Mouse (Mus musculus) hindbrain, postnatal 0 days (tissue): ENCODE results near the gene Mfsd11. TPM values are rescaled to one million over a fixed set of nuclear protein-coding genes. Genes with fewer than 3 reads are reported as not detected.

Source experiments
- ATAC-seq: fragments of 200-750 bp; cut with Nextera tagmentation; 2 replicates; pipeline ENCODE4 v1.8.0; 2017; ENCODE audit warnings: mild to moderate bottlenecking, moderate TSS enrichment, moderate library complexity
- DNase-seq: peaks from one replicate; pipeline ENCODE4 v3.0.0-alpha.2; 2015; ENCODE audit warnings: low spot score
- H3K27ac ChIP-seq: fragments of 300-500 bp; sonication (generic); 2 replicates; pipeline ENCODE4 v1.5.1; 2014; ENCODE audit warnings: mild to moderate bottlenecking
- H3K27me3 ChIP-seq: fragments of 300-500 bp; sonication (generic); 2 replicates; pipeline ENCODE4 v1.6.1; 2014; ENCODE audit warnings: low read length, mixed read lengths; ENCODE audit not compliant: insufficient read depth
- H3K36me3 ChIP-seq: fragments of 300-500 bp; sonication (generic); 2 replicates; pipeline ENCODE4 v1.6.1; 2014; ENCODE audit warnings: low read length, mixed read lengths; ENCODE audit not compliant: insufficient read depth
- H3K4me1 ChIP-seq: fragments of 300-500 bp; sonication (generic); 2 replicates; pipeline ENCODE4 v1.6.1; 2014; ENCODE audit warnings: antibody characterized with exemption, low read length, mixed read lengths; ENCODE audit not compliant: insufficient read depth
- H3K4me2 ChIP-seq: fragments of 300-500 bp; sonication (generic); 2 replicates; pipeline ENCODE4 v1.6.1; 2014; ENCODE audit warnings: low read depth, mild to moderate bottlenecking, low read length, moderate library complexity, mixed read lengths
- H3K4me3 ChIP-seq: fragments of 300-500 bp; sonication (generic); 2 replicates; pipeline ENCODE4 v1.5.1; 2014; ENCODE audit warnings: low read length
- H3K9ac ChIP-seq: fragments of 300-500 bp; sonication (generic); replicated peaks from 2 replicates; pipeline ENCODE4 v1.6.1; 2014; ENCODE audit warnings: mild to moderate bottlenecking, low read length, moderate library complexity, mixed read lengths
- H3K9me3 ChIP-seq: fragments of 300-500 bp; sonication (generic); 2 replicates; pipeline ENCODE4 v1.6.1; 2016; ENCODE audit warnings: low read length, mixed read lengths
- CTCF ChIP-seq: IDR thresholded peaks from 2 replicates; pipeline ENCODE4 v1.5.1; 2016; ENCODE audit warnings: antibody characterized with exemption, control low read depth, low read depth
- WGBS: fragments of 180-500 bp; shearing (Covaris S2); extraction: QIAGEN DNeasy Blood & Tissue Kit; methylation state at CpG from one replicate; pipeline ENCODE4 v1.1.7; 2014; 5-methylcytosine and 5-hydroxymethylcytosine counted together
- polyA plus RNA-seq: library from polyadenylated mRNA; unstranded; fragments of >200 nt; fragmentation: Nextera tagmentation; extraction: Ambion mirVana; gene quantifications from 2 replicates; pipeline ENCODE4 v1.2.1, GENCODE M21; 2015
- total RNA-seq: library from RNA; depleted of rRNA; stranded (reverse); fragments of >200 nt; gene quantifications from 2 replicates; pipeline ENCODE4 v1.2.3, GENCODE M21; 2014

Mfsd11 gene
- total and polyA plus RNA-seq, 2 experiments from 2014 or later, result 45.6 to 62.8 TPM

GRCm38 (mm10) chr11:116865945-116866585, 13.8 kb downstream of the Mfsd11 start:
- Histone ChIP-seq H3K36me3 (peaks cover 50% of the 10 kb centered on the region), H3K27me3 (no peaks in the 10 kb centered on the region), H3K27ac (no peak overlapping the region), H3K4me2 (no peak overlapping the region), H3K4me1 (no peaks in the 10 kb centered on the region), H3K9me3 (no peaks in the 10 kb centered on the region), H3K4me3 (no peak overlapping the region), H3K9ac (no peak overlapping the region)
- WGBS, result 75% methylated on average over 12 of the region's 12 CpGs
- 0 out of 2 replicates have a peak, but pooled peaks have one; percentile 18 for ATAC-seq
- no peak for DNase-seq
- no peak for TF ChIP-seq CTCF

DNA sequence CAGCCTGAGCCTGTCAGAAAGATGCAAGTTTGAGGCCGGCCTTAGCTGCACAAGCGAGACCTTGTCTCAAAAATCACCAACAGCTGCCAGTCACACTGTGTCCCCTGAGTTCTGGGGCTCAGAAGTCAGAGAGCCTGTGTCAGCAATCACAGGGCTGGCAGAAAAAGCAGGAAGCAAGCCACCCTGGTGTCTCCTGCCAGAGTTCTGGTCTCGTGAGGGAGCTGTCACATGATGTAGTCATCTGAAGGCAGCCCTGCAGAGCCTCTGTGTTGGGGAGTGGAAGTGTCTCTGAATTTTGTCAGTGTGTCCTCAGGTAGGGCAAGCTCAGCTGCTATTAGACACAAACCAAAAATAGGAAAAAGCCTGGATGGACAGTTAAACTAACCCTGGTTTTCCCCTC, 15.9 kb downstream of the Mfsd11 start:
- no peak for ATAC-seq
- 79% methylated on average over 3 of the region's 3 CpGs for WGBS
- TF ChIP-seq CTCF, result no peak
- Histone ChIP-seq H3K9me3 (no peaks in the 10 kb centered on the region), H3K4me3 (no peak overlapping the region), H3K27ac (no peak overlapping the region), H3K27me3 (no peaks in the 10 kb centered on the region), H3K9ac (no peak overlapping the region), H3K36me3 (peaks cover 52% of the 10 kb centered on the region), H3K4me2 (no peak overlapping the region), H3K4me1 (no peaks in the 10 kb centered on the region)
- DNase-seq, result no peak

- WGBS, result 94% methylated on average over 8 of the region's 8 CpGs
- H3K36me3 ChIP-seq, result peaks cover 52% of the 10 kb centered on the region
Measured at GRCm38 (mm10) chr11:116869223-116869622, 17.0 kb downstream of the Mfsd11 start.

GRCm38 (mm10) chr11:116869641-116870040, 17.4 kb downstream of the Mfsd11 start:
- Histone ChIP-seq H3K4me2 (no peak overlapping the region), H3K36me3 (peaks cover 52% of the 10 kb centered on the region), H3K9me3 (no peaks in the 10 kb centered on the region), H3K4me3 (no peak overlapping the region), H3K9ac (no peak overlapping the region), H3K4me1 (no peaks in the 10 kb centered on the region), H3K27ac (no peak overlapping the region), H3K27me3 (no peaks in the 10 kb centered on the region)
- 83% methylated on average over 4 of the region's 4 CpGs for WGBS
- no peak for ATAC-seq
- TF ChIP-seq CTCF, result no peak
- DNase-seq, result no peak

More at GRCm38 (mm10) chr11:116869223-116869622, 17.0 kb downstream of the Mfsd11 start:
- Histone ChIP-seq H3K4me2 (no peak overlapping the region), H3K27me3 (no peaks in the 10 kb centered on the region), H3K9ac (no peak overlapping the region), H3K27ac (no peak overlapping the region), H3K4me3 (no peak overlapping the region), H3K9me3 (no peaks in the 10 kb centered on the region), H3K4me1 (no peaks in the 10 kb centered on the region)
- DNase-seq, result no peak
- no peak for TF ChIP-seq CTCF
- no peak for ATAC-seq

- no peak for TF ChIP-seq CTCF
- no peak overlapping the region for H3K9ac ChIP-seq
- no peaks in the 10 kb centered on the region for H3K9me3 ChIP-seq
- H3K4me2 ChIP-seq, result no peak overlapping the region
- H3K27ac ChIP-seq, result no peak overlapping the region
- no peak for DNase-seq
- no peak overlapping the region for H3K4me3 ChIP-seq
- ATAC-seq, result no peak
- 87% methylated on average over 9 of the region's 9 CpGs for WGBS
- H3K36me3 ChIP-seq, result peaks cover 35% of the 10 kb centered on the region
- no peaks in the 10 kb centered on the region for H3K4me1 ChIP-seq
- no peaks in the 10 kb centered on the region for H3K27me3 ChIP-seq
Measured at GRCm38 (mm10) chr11:116871538-116871937, 19.3 kb downstream of the Mfsd11 start.

- DNase-seq, result no peak
- Histone ChIP-seq H3K9me3 (no peaks in the 10 kb centered on the region), H3K9ac (no peak overlapping the region), H3K36me3 (peaks cover 33% of the 10 kb centered on the region), H3K27ac (no peak overlapping the region), H3K4me2 (no peak overlapping the region), H3K4me3 (no peak overlapping the region), H3K27me3 (no peaks in the 10 kb centered on the region), H3K4me1 (no peaks in the 10 kb centered on the region)
- no peak for TF ChIP-seq CTCF
- ATAC-seq, result no peak
- 83% methylated on average over 20 of the region's 20 CpGs for WGBS
Measured at GRCm38 (mm10) chr11:116873987-116874386, 21.7 kb downstream of the Mfsd11 start.

DNA sequence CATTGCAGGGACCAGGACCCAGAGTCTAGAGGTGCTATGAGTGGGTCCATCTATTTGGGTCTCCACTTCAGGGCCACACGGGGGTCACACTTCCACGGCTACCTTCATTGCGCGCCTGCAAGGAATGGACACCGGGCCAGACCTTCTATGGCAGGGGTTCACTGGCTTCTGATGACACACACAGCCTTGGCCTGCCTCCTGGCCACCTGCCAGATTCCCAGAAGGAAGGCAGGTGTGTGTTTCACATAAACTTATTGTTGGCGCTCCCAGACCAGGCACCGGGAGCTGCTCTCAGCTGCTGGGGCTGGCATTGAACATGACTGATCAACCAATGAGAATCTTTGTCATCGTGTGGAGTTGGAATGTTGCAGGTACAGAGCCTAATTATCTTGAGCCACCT, 26.2 kb downstream of the Mfsd11 start:
- H3K4me3 ChIP-seq, result no peak overlapping the region
- H3K27me3 ChIP-seq, result no peaks in the 10 kb centered on the region
- H3K4me1 ChIP-seq, result no peaks in the 10 kb centered on the region
- no peak for ATAC-seq
- no peak overlapping the region for H3K27ac ChIP-seq
- 86% methylated on average over 8 of the region's 8 CpGs for WGBS
- no peak for TF ChIP-seq CTCF
- H3K9me3 ChIP-seq, result no peaks in the 10 kb centered on the region
- no peak overlapping the region for H3K4me2 ChIP-seq
- DNase-seq, result no peak
- H3K9ac ChIP-seq, result no peak overlapping the region
- H3K36me3 ChIP-seq, result peaks cover 14% of the 10 kb centered on the region; the same call in 1 of the 2 replicates
